Mouse (Mus musculus) splenic B cell, adult 2 months (primary cell): Measurements from ENCODE around the gene Ppp4r3a.
"Not testable (repeated sequence)": the region's sequence is repeated elsewhere in the genome, so short reads cannot be mapped to it uniquely, and the experiment has no call there.

ENCODE experiments used
- DNase-seq: peaks from one replicate; pipeline ENCODE4 v3.0.0-alpha.2; 2011; ENCODE audit warnings: low read depth, low spot score
- H3K27me3 ChIP-seq: 2 replicates; pipeline ENCODE4 v1.6.1; 2012; ENCODE audit warnings: mild to moderate bottlenecking, low read length, moderate library complexity, mixed read lengths; ENCODE audit not compliant: control insufficient read depth, poor library complexity, insufficient read depth, severe bottlenecking
- H3K36me3 ChIP-seq: 2 replicates; pipeline ENCODE4 v1.6.1; 2012; ENCODE audit warnings: mild to moderate bottlenecking, low read length, moderate library complexity, mixed read lengths; ENCODE audit not compliant: control insufficient read depth, poor library complexity, insufficient read depth, severe bottlenecking

The Ppp4r3a gene

DNA sequence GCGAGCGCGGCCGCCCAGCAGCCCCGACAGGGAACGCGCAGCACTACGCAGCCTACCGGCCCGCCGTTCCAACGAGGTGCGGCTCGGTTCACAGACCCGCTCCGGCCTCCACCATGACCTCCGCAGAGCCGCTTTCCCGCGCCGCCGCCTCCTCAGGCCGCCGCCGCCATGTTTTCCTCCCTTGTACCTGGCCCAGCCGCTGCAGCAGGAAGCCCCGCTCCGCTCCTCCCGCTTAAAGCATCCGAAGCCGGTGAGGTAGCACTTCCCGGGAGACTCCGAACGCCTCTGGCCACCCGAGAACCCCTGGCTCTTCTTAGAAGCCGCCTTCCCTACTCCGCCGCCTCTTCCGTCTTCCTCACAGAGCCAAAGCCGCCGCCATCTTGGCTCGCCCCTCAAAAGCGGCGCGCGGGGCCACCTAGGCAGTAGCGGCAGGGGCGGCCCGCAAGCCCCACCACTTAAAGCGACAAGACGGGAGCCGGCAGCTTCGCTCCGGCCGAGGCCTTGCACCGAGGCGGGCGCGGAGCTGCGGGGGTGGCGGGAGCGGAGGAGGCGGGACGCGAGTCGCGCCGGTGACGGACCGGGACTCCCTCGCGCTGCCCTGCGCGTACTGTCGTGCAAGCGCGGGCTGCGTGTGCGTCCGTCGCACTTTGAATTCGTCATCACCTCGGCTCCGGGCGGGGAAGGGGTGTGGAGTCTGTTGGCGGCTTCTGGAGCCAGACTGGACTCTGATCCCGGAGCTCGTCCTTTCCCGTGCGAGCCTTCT lies at the start of gene Ppp4r3a:
Gene Ppp4r3a (minus strand): TSS at position 627 of the 763 bp plus-strand sequence.
- Histone ChIP-seq H3K36me3 (no peaks in the 10 kb centered on the region), H3K27me3 (no peaks in the 10 kb centered on the region)
- DNase-seq, result peak; percentile 93

GRCm38 (mm10) chr12:101123013-101123412 lies 39.5 kb upstream of the Ppp4r3a start:
- H3K27me3 ChIP-seq, result no peaks in the 10 kb centered on the region
- peak; percentile 41 for DNase-seq
- H3K36me3 ChIP-seq, result no peaks in the 10 kb centered on the region

- H3K36me3 ChIP-seq, DNase-seq, H3K27me3 ChIP-seq: not testable (repeated sequence)
Observed at GRCm38 (mm10) chr12:101122066-101122465, 38.6 kb upstream of the Ppp4r3a start.

DNA sequence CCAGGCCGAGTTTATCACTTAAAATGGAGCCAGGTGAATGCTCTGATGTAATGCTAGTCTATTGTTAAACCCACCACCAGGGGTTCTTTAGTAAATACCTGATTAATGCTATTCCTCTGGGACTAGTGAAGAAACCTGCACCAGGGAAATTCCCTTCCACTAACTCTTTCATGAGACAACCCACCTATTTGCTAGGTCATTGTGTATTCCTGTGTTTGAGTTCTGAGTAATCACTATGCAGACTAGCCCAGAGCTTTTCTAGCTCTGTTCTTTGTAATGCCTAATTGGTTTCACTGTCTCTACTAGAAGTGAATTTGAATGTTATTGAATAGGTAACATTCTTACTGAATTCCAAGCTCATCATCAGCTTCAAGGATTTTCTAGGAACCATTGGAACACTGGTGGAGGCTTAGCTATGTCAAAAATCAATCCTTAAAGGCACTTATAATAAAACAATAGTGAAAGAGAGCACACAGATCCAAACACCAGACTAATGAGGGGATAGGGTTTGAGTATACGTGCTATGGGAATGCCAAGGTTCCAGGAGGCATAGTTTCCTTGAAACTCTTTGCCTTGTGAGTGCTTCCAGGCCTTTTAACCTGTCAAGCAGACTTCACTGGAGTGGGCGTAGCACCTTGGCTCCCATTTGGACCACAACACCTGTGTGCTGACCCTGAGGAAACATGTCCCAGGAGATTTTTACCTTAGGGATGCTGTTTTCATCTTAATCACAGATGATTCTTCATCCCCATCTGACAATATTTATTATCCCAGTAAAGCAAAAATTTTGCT lies 26.5 kb upstream of the Ppp4r3a start:
- H3K36me3 ChIP-seq, H3K27me3 ChIP-seq, DNase-seq: not testable (repeated sequence)

DNA sequence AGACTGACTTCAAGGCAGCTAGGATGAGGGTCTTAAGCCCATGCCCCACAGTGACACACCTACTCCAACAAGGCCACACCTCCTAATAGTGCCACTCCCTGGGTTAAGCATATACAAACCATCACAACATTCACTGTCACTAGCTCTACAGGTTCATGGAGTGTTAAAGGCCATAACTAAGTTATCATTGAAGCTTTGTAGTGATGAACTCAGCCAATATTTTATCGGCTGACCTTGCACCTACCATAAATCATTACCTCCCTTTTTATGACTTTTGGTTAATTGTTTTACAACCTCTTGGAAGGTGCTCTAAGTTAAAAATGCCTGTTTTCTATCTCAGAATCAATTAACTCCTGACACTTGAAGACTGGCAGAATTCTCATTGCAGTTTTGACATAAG lies 24.2 kb upstream of the Ppp4r3a start:
- Histone ChIP-seq H3K27me3 (no peaks in the 10 kb centered on the region), H3K36me3 (no peaks in the 10 kb centered on the region)
- no peak for DNase-seq

DNA sequence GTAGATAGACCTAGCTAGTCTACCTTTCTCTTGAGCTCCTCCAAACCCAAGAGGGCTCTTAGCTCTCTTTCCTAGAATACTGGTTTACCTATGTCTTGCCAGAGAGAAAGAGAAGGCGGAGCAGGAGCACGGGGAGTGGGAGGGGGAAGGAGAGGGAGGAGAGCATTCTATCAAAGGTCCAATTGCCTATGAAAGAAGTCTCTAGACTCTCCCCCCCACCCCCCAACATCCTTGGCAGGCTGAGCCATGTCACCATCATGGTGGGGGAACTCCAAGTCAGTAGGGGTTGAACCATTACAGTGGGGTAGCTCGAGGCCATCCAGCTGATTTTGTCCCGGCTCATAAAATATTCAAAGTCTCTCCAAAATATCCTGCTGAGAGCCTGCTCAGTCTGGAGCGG lies 22.1 kb upstream of the Ppp4r3a start:
- Histone ChIP-seq H3K36me3 (no peaks in the 10 kb centered on the region), H3K27me3 (no peaks in the 10 kb centered on the region)
- DNase-seq, result no peak

GRCm38 (mm10) chr12:101102648-101103047 lies 19.1 kb upstream of the Ppp4r3a start:
- Histone ChIP-seq H3K27me3 (no peaks in the 10 kb centered on the region), H3K36me3 (no peaks in the 10 kb centered on the region)
- DNase-seq, result peak; percentile 75

- DNase-seq, H3K27me3 ChIP-seq, H3K36me3 ChIP-seq: not testable (repeated sequence)
Observed at GRCm38 (mm10) chr12:101093678-101094077, 10.2 kb upstream of the Ppp4r3a start.

DNA sequence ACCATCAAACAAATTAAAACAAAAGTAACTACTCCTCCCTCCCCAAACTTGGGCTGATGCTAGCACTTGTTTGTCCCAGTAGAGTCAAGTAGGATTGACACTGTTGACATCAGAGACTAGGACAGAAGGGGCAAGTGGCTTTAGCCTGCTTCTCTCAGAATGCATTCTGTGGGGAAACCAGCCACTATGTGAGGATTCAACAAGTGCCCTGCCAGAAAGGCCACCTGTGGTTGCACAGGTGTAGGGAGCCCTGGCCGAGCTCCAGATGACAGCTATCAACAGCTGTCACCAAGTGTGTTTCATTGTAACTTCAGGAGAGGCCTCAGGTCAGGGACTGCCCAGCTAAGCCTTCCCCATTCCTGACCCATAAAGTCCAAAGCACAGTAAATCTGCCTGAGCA lies 6.5 kb upstream of the Ppp4r3a start:
- DNase-seq, result no peak
- H3K36me3 ChIP-seq, result no peaks in the 10 kb centered on the region
- H3K27me3 ChIP-seq, result no peaks in the 10 kb centered on the region

- Histone ChIP-seq H3K36me3 (no peaks in the 10 kb centered on the region), H3K27me3 (no peaks in the 10 kb centered on the region)
- DNase-seq, result no peak
Observed at GRCm38 (mm10) chr12:101087406-101087805, 3.9 kb upstream of the Ppp4r3a start.

DNA sequence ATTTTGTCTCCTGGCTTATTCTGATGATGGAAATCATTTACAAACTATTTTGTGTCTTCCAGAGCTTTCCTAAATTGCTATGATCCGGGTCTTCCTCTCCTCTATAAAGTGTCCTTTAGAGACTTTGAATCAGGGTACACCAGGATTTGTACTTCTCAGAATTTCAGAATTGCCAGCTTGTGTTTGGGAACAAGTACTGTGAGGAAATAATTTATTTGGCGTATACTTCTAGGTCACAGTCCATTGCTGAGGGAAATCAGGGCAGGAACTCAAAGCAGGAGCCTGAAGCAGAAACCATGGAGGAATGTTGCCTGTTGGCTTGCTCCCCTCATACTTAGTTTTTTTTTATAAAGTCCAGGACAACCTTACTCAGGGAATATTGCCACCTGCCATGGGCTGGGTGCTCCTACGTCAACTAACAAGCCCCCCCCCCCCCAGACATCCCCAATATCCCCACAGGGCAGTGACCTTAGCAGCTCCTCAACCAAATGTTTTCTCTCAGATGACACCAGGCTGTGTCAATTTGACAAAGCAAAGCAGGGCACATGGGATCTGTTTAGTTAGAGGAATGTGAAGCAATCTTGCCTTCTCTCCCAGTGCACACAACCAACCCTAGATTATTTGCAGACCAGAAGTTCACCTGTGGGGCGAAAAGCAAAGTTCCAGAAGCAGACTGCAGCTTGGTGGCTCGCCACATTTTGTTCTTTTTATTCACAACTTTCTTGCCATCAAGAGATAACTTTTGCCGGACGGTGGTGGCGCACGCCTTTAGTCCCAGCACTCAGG lies 1.6 kb upstream of the Ppp4r3a start:
- Histone ChIP-seq H3K36me3 (no peaks in the 10 kb centered on the region), H3K27me3 (no peaks in the 10 kb centered on the region)
- DNase-seq, result no peak

DNA sequence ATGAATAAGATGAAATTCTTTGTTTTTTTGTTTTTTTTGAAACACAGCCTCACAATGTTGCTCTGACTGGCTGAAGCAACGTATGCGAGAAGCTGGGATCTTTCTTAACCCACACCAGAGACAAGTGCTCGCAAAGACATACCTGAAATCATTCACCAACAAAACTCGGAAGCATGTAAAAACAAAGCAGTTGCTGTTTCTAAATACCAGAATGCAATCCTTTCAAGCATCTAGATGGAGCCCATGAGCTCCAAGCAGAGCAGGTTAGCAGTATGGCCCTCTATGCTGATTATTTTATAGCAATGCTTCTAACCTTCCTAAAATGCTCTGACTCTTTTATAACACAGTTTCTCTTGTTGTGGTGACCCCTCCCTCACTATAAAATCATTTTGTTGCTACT lies 735 bp upstream of the Ppp4r3a start:
- Histone ChIP-seq H3K27me3 (no peaks in the 10 kb centered on the region), H3K36me3 (no peaks in the 10 kb centered on the region)
- peak; percentile 5 for DNase-seq

DNA sequence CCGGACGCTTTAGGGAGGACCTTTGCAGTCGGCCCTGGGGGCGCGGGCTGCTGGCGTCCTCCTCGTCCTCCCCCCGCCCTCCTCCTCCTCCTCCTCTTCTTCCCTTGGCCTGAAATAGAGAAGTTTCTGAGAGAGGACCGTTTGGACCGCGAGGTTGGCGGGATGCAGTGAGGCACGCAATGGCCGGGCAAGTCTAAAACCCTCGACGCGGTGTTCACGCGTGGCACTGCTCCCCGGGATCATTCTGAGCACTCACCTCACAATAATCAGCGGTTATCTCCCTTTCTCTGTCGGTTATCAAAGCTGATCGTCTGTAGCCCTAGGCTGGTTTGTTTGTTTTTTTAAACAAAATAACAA lies 315 bp upstream of the Ppp4r3a start:
- Histone ChIP-seq H3K27me3 (no peaks in the 10 kb centered on the region), H3K36me3 (no peaks in the 10 kb centered on the region)
- DNase-seq, result no peak

DNA sequence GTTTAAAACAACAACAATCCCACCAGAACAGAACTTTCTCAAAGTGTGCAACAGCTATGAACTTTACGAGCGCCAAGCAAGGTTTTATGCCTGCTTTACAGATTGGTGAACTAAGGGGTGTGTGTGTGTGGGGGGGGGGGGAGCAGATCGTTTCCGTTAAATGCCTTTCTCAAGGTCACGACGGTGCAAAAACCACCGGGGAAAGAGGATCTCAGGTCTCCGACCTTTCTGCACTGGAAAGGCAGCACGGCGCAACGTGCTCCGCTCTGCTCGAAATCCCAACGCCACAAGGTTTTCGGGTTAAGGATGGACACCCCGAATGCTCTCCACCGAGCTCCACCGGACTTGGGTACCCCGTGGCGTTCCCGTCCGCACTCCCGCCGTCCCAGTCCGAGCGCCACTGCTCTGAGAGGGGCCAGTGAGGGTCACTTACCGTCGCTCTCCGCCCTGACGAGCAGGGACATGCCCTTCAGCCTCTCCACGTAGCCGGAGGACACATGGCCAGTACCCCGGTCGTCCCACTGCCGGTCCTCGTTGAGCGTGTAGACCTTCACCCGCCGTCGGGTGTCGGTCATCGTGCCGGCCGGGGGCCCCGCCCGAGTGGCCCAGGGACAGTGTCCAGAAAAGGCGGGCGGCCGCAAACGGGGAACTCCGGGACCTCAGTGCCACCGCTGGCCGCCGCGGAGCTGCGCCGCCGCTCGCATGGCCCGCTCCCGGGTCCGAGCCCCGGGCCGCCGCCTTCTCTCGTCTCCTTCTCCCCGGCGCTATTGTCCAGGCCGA lies 1.0 kb downstream of the Ppp4r3a start:
- Histone ChIP-seq H3K27me3 (no peaks in the 10 kb centered on the region), H3K36me3 (no peaks in the 10 kb centered on the region)
- DNase-seq, result peak; percentile 30
